Mouse (Mus musculus) neural tube, embryonic 14.5 days (tissue): ENCODE data around the gene Cd40. TPM values are rescaled to one million over a fixed set of nuclear protein-coding genes. Genes with fewer than 3 reads are reported as not detected.

Source experiments
- ATAC-seq: fragments of 200-750 bp; cut with Nextera tagmentation; 2 replicates; pipeline ENCODE4 v1.8.0; 2017; ENCODE audit warnings: low read depth, mild to moderate bottlenecking, moderate TSS enrichment, moderate library complexity
- H3K27ac ChIP-seq: fragments of 300-500 bp; sonication (generic); 2 replicates; pipeline ENCODE4 v1.5.1; 2014; ENCODE audit warnings: low read depth, mild to moderate bottlenecking, control low read depth, low read length, moderate library complexity, mixed read lengths
- H3K27me3 ChIP-seq: fragments of 300-500 bp; sonication (generic); 2 replicates; pipeline ENCODE4 v1.6.1; 2014; ENCODE audit warnings: low read length; ENCODE audit not compliant: control insufficient read depth, insufficient read depth
- H3K36me3 ChIP-seq: fragments of 300-500 bp; sonication (generic); 2 replicates; pipeline ENCODE4 v1.6.1; 2014; ENCODE audit warnings: low read length, mixed read lengths; ENCODE audit not compliant: control insufficient read depth, insufficient read depth
- H3K4me1 ChIP-seq: fragments of 300-500 bp; sonication (generic); 2 replicates; pipeline ENCODE4 v1.6.1; 2014; ENCODE audit warnings: low read length; ENCODE audit not compliant: control insufficient read depth, insufficient read depth
- H3K4me2 ChIP-seq: fragments of 300-500 bp; sonication (generic); 2 replicates; pipeline ENCODE4 v1.6.1; 2014; ENCODE audit warnings: mild to moderate bottlenecking, low read depth, low read length, control low read depth
- H3K4me3 ChIP-seq: fragments of 300-500 bp; sonication (generic); 2 replicates; pipeline ENCODE4 v1.5.1; 2014; ENCODE audit warnings: low read depth, low read length, control low read depth, mixed read lengths
- H3K9ac ChIP-seq: fragments of 300-500 bp; sonication (generic); replicated peaks from 2 replicates; pipeline ENCODE4 v1.6.1; 2014; ENCODE audit warnings: low read depth, mild to moderate bottlenecking, control low read depth, low read length, mixed read lengths
- H3K9me3 ChIP-seq: fragments of 300-500 bp; sonication (generic); 2 replicates; pipeline ENCODE4 v1.6.1; 2016; ENCODE audit warnings: low read length; ENCODE audit not compliant: control insufficient read depth
- WGBS: fragments of 180-500 bp; shearing (Covaris S2); extraction: QIAGEN DNeasy Blood & Tissue Kit; methylation state at CpG from one replicate; pipeline ENCODE4 v1.1.7; 2014; 5-methylcytosine and 5-hydroxymethylcytosine counted together
- polyA plus RNA-seq: library from polyadenylated mRNA; unstranded; fragments of >200 nt; fragmentation: Nextera tagmentation; extraction: Ambion mirVana; gene quantifications from 2 replicates; pipeline ENCODE4 v1.2.1, GENCODE M21; 2014

Cd40 gene
- polyA plus RNA-seq, 1 experiment from 2014 or later = 5.5 TPM

DNA sequence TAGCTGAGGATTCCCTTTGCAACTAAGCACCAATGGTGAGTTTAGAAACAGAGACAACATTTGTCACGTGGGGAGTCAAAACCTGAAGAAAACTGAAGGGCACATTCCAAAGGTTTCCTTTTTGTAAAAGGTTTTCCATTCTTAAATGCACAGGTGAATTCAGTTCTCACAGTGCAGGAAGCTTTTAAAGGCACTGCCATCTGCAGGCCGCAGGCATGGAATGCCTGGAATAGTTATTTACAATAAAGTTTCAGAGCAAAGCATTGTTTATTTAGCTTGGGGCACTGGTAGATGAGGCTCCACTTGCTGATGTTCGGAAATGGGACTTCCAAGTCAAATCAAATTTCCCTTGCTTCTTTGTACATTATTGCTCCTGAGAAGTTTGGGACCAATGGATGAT is 22.9 kb upstream of the Cd40 start:
- Histone ChIP-seq H3K4me2 (peak overlapping the region; percentile 87), H3K9me3 (no peaks in the 10 kb centered on the region), H3K27ac (no peak overlapping the region), H3K27me3 (no peaks in the 10 kb centered on the region; the same call in 1 of the 2 replicates), H3K4me3 (no peak overlapping the region; the same call in 1 of the 2 replicates), H3K9ac (no peak overlapping the region), H3K36me3 (no peaks in the 10 kb centered on the region), H3K4me1 (peaks cover 27% of the 10 kb centered on the region)
- 39% methylated on average over 3 of the region's 3 CpGs for WGBS
- ATAC-seq = no peak

DNA sequence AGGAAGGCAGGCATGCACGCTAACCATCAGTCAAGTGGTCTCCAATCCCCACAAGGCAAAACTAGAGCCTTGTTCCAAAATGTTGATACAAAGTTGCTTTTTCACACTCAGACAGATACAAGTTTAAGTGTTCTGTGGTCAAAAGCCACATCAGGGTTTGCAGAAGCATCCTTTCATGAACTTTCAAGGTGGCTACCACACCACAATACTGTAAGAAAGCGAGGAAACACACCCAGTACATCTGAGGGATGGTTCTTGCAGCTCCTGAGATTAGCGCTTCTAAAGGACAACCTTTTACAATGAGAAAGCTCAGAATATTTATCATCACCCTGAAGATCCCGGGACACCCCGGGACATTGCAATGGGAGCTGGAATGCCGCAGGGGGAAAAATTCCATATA is 22.1 kb upstream of the Cd40 start:
- Histone ChIP-seq H3K4me2 (peak overlapping the region; percentile 87), H3K9ac (peak overlapping the region; percentile 97), H3K36me3 (no peaks in the 10 kb centered on the region), H3K27me3 (no peaks in the 10 kb centered on the region; the same call in 1 of the 2 replicates), H3K4me1 (peaks cover 27% of the 10 kb centered on the region), H3K9me3 (no peaks in the 10 kb centered on the region), H3K27ac (no peak overlapping the region), H3K4me3 (peak overlapping the region; percentile 98)
- ATAC-seq = no peak
- WGBS = 36% methylated on average over 6 of the region's 6 CpGs

DNA sequence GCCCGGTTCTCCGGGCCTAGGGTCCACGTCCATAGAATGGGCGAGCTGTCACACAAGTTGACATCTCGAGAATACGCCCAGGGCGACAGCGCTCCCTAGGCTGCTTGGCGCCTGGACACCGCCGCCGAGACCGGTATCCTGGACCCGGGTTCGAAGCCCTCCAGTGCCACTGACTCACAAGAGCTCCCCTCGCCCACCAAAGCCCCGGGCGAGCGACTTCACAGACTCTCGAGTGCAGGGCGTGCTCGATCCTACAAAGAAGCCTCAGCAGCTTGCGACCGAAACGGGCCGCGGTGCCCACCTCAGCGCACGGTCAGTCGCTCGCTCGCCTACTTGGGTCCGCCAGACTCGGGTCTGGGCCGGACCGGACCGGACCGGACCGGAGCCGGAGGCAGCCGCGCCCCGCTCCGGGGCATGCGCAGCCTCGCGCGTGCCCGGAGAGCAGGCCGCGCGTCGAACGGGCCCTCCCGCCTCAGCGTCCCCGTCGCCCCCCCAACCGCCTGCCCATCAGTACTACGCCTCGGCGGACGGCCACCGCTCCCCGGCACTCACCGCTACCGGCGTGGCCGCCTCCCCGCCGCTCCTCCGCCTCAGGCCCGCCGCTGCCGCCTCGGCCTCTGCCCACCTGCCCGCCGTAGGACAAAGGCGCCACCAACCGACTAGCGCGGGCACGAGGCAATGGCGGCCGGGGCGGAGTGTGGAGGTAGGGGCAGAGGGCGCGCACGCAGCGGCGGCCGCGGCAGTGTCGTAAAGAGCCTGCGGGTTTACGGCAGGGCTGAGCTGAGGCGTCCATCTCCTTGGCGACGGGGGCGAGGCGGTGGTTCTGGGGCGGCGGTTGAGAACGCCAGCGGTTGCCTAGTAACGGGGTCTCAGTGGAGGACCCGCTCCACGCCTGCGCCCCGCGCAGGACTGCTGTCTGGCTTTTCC is 21.0 kb upstream of the Cd40 start, which contains the start of gene Ncoa5:
TSS of gene Ncoa5 (minus strand) at position 737 of the 927 bp plus-strand sequence.
- no peaks in the 10 kb centered on the region for H3K9me3 ChIP-seq
- peak within 1 kb of the TSS; percentile 97 for H3K9ac ChIP-seq
- H3K4me2 ChIP-seq = peak within 1 kb of the TSS; percentile 87
- peaks cover 27% of the 10 kb centered on the region for H3K4me1 ChIP-seq
- no peaks in the 10 kb centered on the region for H3K36me3 ChIP-seq
- H3K27ac ChIP-seq = peak within 1 kb of the TSS; percentile 92
- ATAC-seq = peak; percentile 97
- H3K27me3 ChIP-seq = no peaks in the 10 kb centered on the region; the same call in 1 of the 2 replicates
- 0% methylated on average over 100 of the region's 111 CpGs for WGBS
- peak within 1 kb of the TSS; percentile 98 for H3K4me3 ChIP-seq

DNA sequence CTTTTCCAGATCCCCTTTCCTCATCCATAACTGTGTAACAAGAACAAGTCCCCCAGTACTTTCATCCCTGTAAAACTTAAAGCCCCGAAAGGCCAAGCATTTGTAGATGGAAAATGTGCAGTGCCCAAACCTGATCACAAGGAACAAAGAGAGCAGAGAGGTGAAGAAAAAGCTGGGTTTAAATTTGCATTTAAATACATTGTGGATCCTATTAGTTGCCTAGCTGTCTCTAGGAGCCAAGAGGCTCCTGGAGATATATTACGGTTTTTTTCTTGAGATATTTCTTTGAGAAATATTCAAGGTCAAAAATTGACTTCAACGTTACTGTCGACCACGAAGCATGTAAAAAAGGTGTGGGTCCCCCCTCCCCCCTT is 20.4 kb upstream of the Cd40 start:
- ATAC-seq = 0 out of 2 replicates have a peak, but pooled peaks have one; percentile 5
- peak overlapping the region; percentile 58; the same call in 1 of the 2 replicates for H3K27ac ChIP-seq
- no peaks in the 10 kb centered on the region; the same call in 1 of the 2 replicates for H3K27me3 ChIP-seq
- peak overlapping the region; percentile 28; the same call in 1 of the 2 replicates for H3K4me2 ChIP-seq
- H3K4me3 ChIP-seq = peak overlapping the region; percentile 98
- H3K9ac ChIP-seq = no peak overlapping the region
- H3K9me3 ChIP-seq = no peaks in the 10 kb centered on the region
- peaks cover 27% of the 10 kb centered on the region for H3K4me1 ChIP-seq
- H3K36me3 ChIP-seq = no peaks in the 10 kb centered on the region
- 8% methylated on average over 5 of the region's 5 CpGs for WGBS

DNA sequence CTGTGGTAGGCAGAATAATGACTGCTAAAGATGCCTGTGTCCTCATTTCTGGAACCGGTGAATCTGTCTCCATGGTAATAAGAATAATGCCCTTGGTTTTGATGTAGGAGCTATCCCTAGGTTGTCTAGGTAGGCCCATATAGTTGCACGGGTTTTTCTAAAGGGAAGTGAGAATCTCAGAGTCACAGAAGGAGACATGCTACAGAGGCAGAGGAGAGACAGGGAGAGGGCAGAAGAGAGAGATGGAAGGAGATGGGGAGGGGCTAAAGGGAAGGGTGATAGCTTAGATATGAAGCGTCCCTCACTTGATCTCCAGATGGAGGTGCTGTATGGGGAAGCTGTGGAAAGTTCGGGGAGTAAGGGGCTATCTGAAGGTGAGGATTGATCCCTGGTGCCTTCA is 18.0 kb upstream of the Cd40 start:
- WGBS = 64% methylated on average over 4 of the region's 4 CpGs

DNA sequence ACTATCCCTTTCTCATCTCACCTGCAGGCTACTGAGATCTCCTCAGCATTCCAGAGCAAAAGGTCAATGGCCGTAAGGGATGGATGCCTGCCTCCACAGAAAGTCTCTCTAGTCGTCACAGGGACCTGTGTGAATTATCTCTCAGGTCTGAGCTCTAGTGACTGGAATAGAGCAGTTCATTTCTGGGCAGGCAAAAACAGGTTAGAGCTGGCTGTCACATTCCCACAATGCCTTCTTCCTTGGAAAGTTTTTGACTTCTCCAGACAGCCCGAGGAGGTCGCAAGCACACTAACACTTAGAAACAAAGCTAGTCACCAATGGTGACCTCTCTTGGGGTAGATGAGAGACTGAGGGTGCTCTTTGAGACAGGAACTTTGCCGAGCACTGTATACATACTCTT is 13.3 kb upstream of the Cd40 start:
- Histone ChIP-seq H3K27me3 (no peaks in the 10 kb centered on the region), H3K9me3 (no peaks in the 10 kb centered on the region), H3K36me3 (no peaks in the 10 kb centered on the region), H3K27ac (no peak overlapping the region), H3K9ac (no peak overlapping the region), H3K4me3 (no peak overlapping the region), H3K4me1 (peaks cover 11% of the 10 kb centered on the region), H3K4me2 (no peak overlapping the region)
- WGBS = 69% methylated on average over 5 of the region's 5 CpGs
- ATAC-seq = no peak

More for the DNA sequence above, 18.0 kb upstream of the Cd40 start:
- Histone ChIP-seq H3K27me3 (no peaks in the 10 kb centered on the region; the same call in 1 of the 2 replicates), H3K4me1 (peaks cover 16% of the 10 kb centered on the region), H3K36me3 (no peaks in the 10 kb centered on the region), H3K27ac (no peak overlapping the region), H3K4me3 (no peak overlapping the region), H3K4me2 (no peak overlapping the region), H3K9ac (no peak overlapping the region), H3K9me3 (no peaks in the 10 kb centered on the region)
- ATAC-seq = no peak

DNA sequence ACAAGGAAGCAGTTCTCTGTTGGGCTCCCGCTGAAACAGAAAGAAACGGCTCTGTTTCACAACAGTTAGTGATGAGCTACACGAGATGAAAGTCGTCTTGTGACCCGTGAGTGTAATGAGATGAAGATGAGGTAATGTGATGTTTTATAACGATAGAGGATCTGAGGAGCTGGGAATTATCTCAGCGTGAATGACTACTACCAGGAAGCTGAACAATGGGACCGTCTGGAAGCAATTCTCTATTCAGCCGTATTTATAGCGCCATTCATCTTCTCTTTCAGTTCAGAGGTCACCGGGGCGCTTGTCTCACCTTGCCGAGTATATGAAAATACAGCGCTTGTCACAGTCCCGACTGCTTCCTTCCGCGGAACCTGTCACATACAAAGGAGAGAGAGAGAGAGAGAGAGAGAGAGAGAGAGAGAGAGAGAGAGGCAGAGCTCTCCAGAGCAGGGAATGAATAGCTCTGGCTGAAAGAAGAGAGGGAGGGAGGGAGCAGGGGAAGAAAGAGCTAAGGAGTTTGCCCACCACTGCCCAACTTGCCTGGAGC is 12.3 kb upstream of the Cd40 start:
- Histone ChIP-seq H3K4me3 (peak overlapping the region; percentile 0; the same call in 1 of the 2 replicates), H3K36me3 (no peaks in the 10 kb centered on the region), H3K9me3 (no peaks in the 10 kb centered on the region), H3K9ac (peak overlapping the region; percentile 1; the same call in 1 of the 2 replicates), H3K27me3 (no peaks in the 10 kb centered on the region), H3K4me1 (peaks cover 11% of the 10 kb centered on the region), H3K4me2 (peak overlapping the region; percentile 42), H3K27ac (peak overlapping the region; percentile 77)
- ATAC-seq = peak; percentile 62
- WGBS = under 1% methylated on average over 17 of the region's 17 CpGs

DNA sequence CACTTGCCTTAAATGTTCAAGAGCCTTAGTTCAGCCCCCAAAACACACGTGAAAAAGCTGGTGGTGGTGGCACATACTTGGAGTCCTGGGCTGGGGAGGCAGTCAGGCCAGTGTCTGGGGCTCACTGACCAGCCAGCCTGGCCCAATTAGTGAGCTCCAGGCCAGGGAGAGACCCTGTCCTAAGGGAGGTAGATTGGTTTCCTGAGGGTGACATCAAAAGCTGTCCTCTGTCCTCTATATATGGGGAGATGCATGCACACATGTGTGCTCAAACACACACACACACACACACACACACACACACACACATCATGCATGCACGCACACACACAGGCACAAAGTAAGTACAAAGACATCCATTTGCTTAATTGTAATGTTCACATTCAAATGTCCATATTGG is 11.7 kb upstream of the Cd40 start:
- Histone ChIP-seq H3K36me3 (no peaks in the 10 kb centered on the region), H3K4me1 (peaks cover 11% of the 10 kb centered on the region), H3K9ac (no peak overlapping the region), H3K27me3 (no peaks in the 10 kb centered on the region), H3K9me3 (no peaks in the 10 kb centered on the region), H3K4me3 (no peak overlapping the region), H3K27ac (peak overlapping the region; percentile 77), H3K4me2 (peak overlapping the region; percentile 42; the same call in 1 of the 2 replicates)
- 33% methylated on average over 2 of the region's 2 CpGs for WGBS
- no peak for ATAC-seq

DNA sequence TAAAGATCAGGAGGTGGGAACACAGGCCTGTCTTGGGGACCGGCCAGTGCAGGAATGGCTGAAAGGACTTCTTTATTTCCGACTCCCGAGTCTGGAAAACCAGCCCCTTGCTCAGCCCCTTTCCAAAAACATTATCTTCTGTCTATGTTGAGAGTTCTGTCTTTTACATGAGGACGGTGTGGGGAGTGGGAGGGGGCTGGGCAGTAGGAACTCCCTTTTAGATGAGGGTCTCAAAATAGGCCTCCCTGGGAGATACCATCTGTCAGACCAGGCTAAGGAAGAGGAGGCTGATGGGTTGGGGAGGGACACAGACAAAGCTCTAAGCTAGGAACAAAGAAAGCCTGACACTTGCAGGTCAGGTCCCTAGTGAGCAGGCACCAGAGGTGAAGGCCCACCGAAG is 6.4 kb upstream of the Cd40 start:
- no peak for ATAC-seq
- Histone ChIP-seq H3K27me3 (no peaks in the 10 kb centered on the region), H3K9me3 (no peaks in the 10 kb centered on the region), H3K4me3 (no peak overlapping the region), H3K36me3 (no peaks in the 10 kb centered on the region), H3K4me1 (no peaks in the 10 kb centered on the region), H3K9ac (no peak overlapping the region), H3K27ac (no peak overlapping the region), H3K4me2 (no peak overlapping the region)
- WGBS = 61% methylated on average over 5 of the region's 5 CpGs
